In the genomic region with DNA sequence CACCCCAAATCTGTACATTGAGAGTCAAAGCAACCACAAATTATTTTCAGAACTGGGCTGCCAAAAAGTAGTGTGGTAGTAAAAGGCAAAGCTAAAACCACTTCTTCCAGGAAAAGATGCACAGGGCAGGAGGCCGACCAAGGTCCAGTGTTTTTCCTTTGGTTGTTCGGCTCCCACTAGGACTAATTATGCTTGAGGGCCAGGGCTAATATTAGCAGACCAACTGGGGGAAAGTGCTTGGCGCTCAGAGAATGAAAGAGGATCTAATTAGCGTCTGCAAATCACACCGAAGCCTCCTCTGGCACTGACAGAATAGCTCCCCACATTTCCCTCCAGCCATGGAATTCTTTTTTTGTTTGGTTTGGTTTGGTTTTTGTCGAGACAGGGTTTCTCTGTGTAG, we compare ENCODE assay signal across 28 mouse cellular contexts.
DNase-seq lines count a peak whose midpoint lies in the region; ATAC-seq and TF ChIP-seq lines count a peak whose summit lies in the region.
"Had no signal": no experiment of that assay in that cellular context is flagged by ENCODE, and none has a peak within 500 bp of the region (broad histone marks: within the 10 kb centered on the region; RNA-seq: fewer than 3 reads in every experiment).

No protein-coding gene starts in this region.

- intact Hi-C loops in gastrocnemius, adult 2 months (cut with DNase I) = no loop called here

- no peak overlapping the region for H3K4me3 ChIP-seq in gastrocnemius, adult 2 months
- H3K4me3 ChIP-seq in cerebellum, adult 2 months (replicated peaks; ENCODE audit: insufficient read depth, low read depth, low read length) = no peak overlapping the region
- H3K4me3 ChIP-seq: embryonic facial prominence, embryonic 12.5 days; embryonic facial prominence, embryonic 15.5 days; heart, embryonic 12.5 days; heart, embryonic 15.5 days; hindbrain, embryonic 10.5 days; hindbrain, embryonic 13.5 days; intestine, embryonic 15.5 days had no signal

- no peak for TF ChIP-seq POLR2A in cerebellum, adult 2 months (IDR thresholded peaks at IDR 0.05; ENCODE audit: borderline replicate concordance, insufficient read depth, low read length)

- no peak for ATAC-seq in erythroid progenitor cell, adult 5-6 weeks (replicated peaks; ENCODE audit: low FRiP score, poor library complexity, severe bottlenecking)
- ATAC-seq: forebrain, embryonic 14.5 days; forebrain, postnatal 0 days; hindbrain, embryonic 16.5 days; intestine, embryonic 15.5 days had no signal

- WGBS in cerebellum, adult 2 months = 44% methylated on average over 6 of the region's 6 CpGs

- peaks cover 4% of the 10 kb centered on the region; the same call in 1 of the 2 replicates for H3K4me1 ChIP-seq in cerebellum, adult 2 months (ENCODE audit: control insufficient read depth, insufficient read depth, low read length)
- H3K4me1 ChIP-seq: embryonic facial prominence, embryonic 12.5 days had no signal

- H3K27ac ChIP-seq in gastrocnemius, adult 2 months = 0 out of 2 replicates have a peak overlapping the region, but pooled peaks have one; percentile 20
- no peak overlapping the region for H3K27ac ChIP-seq in cerebellum, adult 2 months (ENCODE audit: insufficient read depth, low read length)
- H3K27ac ChIP-seq: embryonic facial prominence, embryonic 12.5 days; embryonic facial prominence, embryonic 15.5 days; heart, embryonic 15.5 days; hindbrain, embryonic 10.5 days; hindbrain, embryonic 13.5 days; intestine, embryonic 15.5 days had no signal

- no peaks in the 10 kb centered on the region for H3K27me3 ChIP-seq in cerebellum, adult 2 months (ENCODE audit: control insufficient read depth, insufficient read depth, low read length)
- H3K27me3 ChIP-seq: CH12.LX; embryonic facial prominence, embryonic 15.5 days; intestine, embryonic 15.5 days had no signal

- no peak for DNase-seq in gastrocnemius, adult 2 months
- DNase-seq in gastrocnemius, postnatal 4 days (ENCODE audit: low spot score in 2 of 2) = no peak
- DNase-seq in retina, embryonic 14.5 days (ENCODE audit: low spot score) = peak; percentile 33
- no peak for DNase-seq in retina, postnatal 1 day
- peak; percentile 62 for DNase-seq in Muller cell, postnatal 12 days (ENCODE audit: inconsistent ontology term)
- DNase-seq in cerebellum, adult 2 months = no peak
- DNase-seq: adrenal gland, adult 2 months; adrenal gland, postnatal 14 days; B cell, adult 2 months; cerebellum, adult 18-20 months; cerebellum, adult 9-11 months; cerebellum, postnatal 25 days; forebrain, postnatal 0 days; gastrocnemius, postnatal 25 days; heart, postnatal 10 days; heart, postnatal 36 days; kidney, adult 11 months had no signal

- no peak for TF ChIP-seq CTCF in gastrocnemius, adult 2 months (IDR thresholded peaks at IDR 0.05)
- no peak for TF ChIP-seq CTCF in cerebellum, adult 2 months (IDR thresholded peaks at IDR 0.05; ENCODE audit: borderline replicate concordance, insufficient read depth, low read depth, low read length)

Comparison
In these comparisons a context has a peak if more than half of its experiments do, and no peak if none do; other contexts are left out.
1. DNase-seq: peak in retina, embryonic 14.5 days (single experiment) and Muller cell, postnatal 12 days (single experiment); none in gastrocnemius, adult 2 months (single experiment), gastrocnemius, postnatal 4 days (0 of 2), retina, postnatal 1 day (single experiment) and cerebellum, adult 2 months (0 of 2).